Mouse (Mus musculus) lung, postnatal 10 days (tissue): ENCODE measurements around the gene Sorbs1.

Experiments
- DNase-seq: peaks from one replicate; pipeline ENCODE4 v3.0.0; 2021

The Sorbs1 gene

DNA sequence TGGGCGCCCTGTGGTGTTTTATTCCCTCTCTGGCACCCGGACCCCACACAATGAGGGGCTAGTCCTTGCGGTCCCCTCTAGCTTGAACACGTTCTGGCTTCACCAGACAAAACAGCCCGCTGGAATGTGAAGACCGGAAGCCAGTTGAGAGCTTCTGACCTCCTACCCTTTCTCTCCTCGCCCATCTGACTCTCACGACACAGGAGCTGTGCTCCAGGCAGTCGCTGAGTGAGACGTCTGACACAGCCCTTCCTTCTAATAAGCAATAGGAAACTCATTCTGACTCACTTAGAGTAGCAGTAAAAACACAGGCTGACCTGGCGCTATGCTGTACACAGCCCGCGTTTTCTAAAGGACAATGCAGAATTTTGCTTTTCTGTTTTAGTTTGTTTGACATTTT lies 259.8 kb downstream of the Sorbs1 start:
- DNase-seq: no peak

- no peak for DNase-seq
These were observed 262.5 kb downstream of the Sorbs1 start for GRCm38 (mm10) chr19:40251115-40251514.

GRCm38 (mm10) chr19:40249352-40249751 lies 264.2 kb downstream of the Sorbs1 start:
- DNase-seq: peak; percentile 64

- DNase-seq: no peak
These were observed 265.1 kb downstream of the Sorbs1 start for GRCm38 (mm10) chr19:40248476-40248875.

- DNase-seq: no peak
These were observed 266.3 kb downstream of the Sorbs1 start for GRCm38 (mm10) chr19:40247268-40247666.

- DNase-seq: no peak
These were observed 266.8 kb downstream of the Sorbs1 start for GRCm38 (mm10) chr19:40246646-40247267.
